Mouse (Mus musculus): ENCODE data around the gene Nrcam.
"Not testable (repeated sequence)": the region's sequence is repeated elsewhere in the genome, so short reads cannot be mapped to it uniquely, and the experiment has no call there.

Nrcam gene

DNA sequence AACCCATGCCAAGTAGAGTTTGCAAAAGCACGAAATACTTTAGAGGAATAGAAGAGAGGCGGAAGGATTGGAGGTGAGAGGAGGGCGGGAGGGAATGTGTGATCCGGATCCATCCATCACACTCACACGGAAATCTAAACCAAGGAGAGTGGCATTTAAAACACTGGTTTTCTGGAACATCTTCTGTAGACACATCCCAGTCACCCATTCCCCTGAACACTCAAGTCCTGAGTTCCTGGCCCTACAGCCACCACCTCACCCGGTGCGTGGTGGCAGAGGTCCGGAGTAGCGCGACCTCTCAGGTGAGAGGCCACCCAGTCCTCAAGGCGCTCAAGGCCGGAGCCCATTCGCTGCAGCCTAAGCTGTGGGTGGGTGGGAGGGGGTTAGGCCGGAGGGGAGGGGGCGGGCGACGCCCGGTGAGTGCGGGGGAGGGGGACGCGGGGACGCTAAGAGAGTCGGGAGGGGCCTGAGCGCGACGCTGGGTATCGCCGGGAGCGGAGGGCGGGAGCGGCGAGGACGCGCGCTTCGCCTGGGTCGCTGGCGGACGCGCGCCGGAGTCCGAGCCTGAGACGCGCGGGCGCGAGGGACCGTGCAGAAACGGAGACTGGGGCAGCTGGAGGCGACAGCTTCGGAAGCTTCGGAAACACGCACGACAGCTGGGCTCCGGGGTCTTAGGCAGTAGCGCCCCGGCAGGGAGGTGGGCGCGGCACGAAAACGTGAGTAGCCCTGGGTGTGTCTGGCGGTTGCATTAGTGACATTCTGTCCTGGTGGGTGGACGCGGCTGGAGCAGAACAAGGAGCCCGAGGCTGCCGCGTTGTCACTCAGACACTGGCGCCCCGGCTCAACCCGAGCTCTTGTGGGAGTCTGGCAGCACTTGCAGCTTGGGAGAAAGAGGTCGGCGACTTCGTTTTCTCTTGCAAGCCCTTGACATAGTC lies at the start of gene Nrcam:
Gene Nrcam, plus strand, starts transcription at position 505 of the 935 bp plus-strand sequence.
- DNase-seq (ENCODE audit: low spot score), result no peak

DNA sequence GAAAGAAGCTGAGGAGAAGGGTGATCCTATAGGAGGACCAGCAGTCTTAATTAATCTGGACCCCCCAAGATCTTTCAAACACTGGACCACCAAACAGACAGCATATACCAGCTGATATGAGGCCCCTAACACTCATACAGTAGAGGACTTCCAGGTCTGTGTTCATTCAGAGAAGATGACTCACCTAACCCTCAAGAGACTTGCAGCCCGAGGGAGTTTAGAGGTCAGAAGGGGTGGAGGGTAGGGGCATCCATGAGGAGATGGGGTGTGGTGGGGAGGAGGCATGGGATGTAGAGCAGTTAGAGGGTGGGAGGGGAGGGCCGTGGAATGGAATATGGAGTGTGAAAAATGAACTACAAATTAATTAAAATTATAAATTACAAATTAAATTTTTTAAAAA lies 48.5 kb upstream of the Nrcam start:
- DNase-seq (ENCODE audit: low spot score), result not testable (repeated sequence)

DNA sequence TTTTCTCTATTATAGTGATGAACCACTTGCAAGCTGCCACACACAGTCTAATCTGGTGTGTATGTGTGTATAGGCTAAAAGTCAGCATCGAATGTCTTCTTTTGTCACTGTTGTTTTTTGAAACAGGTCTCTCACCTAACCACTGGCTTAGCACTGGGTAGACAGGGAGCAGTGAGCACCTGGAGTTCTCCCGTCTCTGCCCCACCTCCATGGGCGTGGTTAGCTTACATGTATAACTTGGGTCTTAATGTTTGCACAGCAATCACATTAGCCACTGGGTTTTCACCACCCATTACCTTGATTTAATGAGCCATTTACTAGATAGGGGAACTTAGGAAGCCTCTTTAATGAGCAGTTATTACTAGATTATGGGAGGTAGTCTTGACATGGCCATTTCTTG lies 47.2 kb upstream of the Nrcam start:
- DNase-seq (ENCODE audit: low spot score), result no peak

DNA sequence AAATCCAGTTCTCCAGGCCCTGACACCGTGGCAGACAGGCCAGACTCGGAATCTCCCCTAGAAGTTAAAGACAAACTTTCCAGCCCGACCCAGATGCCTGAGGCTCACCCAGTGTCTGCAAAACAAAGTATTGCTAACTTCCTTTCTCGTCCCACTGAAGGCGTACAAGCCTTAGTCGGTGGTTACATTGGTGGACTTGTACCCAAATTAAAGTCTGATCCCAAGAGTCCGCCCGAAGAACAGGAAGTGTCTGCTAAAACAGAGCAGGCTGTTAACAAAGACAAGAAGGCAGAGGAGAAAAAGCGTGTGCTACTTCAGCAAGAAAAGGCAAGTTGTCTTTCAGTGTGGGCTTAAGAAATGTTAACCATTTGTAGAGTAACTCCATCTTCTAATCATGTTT lies 45.3 kb upstream of the Nrcam start:
- no peak for DNase-seq (ENCODE audit: low spot score)

DNA sequence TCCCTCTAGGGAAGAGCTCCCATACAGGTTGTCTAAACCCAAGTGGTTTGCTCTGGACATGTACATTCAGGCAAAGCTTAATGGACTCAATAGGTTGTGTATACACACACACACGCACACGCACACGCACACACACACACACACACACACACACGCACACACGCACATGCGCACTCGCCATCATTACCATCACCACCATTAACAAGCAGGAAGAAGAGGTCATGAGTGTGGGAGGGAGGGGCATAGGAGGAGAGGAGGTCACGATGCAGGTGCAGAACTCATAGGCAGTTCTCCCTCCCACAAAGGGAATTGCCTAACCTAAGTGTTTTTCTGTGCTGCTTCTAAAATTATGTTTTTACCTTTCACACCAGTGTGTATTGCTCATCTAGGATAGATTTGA lies 41.7 kb upstream of the Nrcam start:
- DNase-seq (ENCODE audit: low spot score), result no peak

DNA sequence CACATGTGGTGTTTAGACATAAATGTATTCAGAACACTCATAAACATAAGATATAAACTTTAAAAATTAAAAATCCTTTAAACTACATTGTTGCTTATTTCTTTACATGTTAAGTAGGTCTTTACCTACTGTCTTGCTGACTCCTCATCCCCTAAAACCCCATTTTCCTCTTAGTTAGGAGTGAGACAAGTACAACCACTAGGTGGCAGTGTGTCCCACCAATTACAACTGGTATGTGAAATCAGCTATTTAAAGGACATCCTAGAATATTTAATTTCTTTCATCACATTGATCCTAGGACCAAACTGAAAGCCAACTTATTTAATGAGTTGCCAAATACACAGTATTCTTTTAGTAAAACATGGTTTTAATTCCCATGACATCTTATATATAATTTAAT lies 36.4 kb upstream of the Nrcam start:
- DNase-seq (ENCODE audit: low spot score), result peak; percentile 77

DNA sequence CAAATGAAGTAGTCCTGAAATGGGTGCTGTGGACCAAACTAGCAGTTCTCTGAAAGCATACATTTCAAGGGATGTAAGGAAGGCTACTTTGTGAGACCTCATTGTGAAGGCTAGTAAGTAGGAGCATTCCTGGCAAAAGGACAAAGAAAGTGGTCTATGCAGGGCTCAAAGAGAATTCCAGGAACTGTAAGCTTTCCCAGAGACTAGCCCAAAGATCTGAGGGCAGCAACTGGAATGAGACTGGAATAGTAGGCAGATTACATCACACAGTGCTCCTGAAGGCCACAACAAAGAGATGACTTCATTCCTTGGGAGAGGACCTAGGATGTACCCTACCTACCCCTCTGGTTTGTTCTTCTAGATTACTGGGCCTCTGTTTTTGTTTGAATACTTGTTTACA lies 27.9 kb upstream of the Nrcam start:
- no peak for DNase-seq (ENCODE audit: low spot score)

DNA sequence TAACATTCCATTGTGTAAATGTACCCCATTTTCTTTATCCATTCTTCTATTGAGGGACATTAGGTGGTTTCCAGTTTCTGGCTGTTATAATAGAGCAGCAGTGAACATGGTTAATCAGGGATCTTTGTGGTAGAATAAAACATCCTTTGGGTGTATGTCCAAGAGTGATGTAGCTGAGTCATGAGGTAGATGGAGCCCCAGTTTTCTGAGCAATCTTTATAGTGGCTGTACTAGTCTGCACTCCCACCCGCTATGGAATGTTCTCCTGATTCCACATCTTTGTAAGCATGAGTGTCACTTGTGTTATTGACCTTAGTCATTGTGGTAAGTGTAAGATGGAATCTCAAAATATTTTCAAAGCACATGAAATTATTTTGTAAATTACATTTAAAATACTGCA lies 24.7 kb upstream of the Nrcam start:
- DNase-seq (ENCODE audit: low spot score), result no peak

DNA sequence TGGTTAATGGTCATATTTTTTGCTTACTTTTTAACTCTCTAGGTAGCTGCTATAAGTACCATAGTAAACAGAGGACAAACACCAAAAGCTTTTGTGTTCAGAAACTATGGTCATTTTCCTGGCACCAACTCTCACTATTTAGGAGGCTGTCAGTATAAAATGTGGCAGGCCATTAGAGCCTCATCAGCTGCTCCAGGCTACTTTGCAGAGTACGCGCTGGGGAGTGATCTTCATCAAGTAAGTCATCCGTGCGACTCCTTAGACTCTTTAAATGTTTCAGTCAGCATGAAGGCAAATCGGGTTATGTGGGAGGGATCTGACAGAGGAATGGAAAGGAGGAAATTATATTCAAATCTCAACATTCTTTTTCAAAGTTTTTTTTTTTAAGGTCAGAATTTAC lies 23.8 kb upstream of the Nrcam start:
- DNase-seq (ENCODE audit: low spot score), result no peak

DNA sequence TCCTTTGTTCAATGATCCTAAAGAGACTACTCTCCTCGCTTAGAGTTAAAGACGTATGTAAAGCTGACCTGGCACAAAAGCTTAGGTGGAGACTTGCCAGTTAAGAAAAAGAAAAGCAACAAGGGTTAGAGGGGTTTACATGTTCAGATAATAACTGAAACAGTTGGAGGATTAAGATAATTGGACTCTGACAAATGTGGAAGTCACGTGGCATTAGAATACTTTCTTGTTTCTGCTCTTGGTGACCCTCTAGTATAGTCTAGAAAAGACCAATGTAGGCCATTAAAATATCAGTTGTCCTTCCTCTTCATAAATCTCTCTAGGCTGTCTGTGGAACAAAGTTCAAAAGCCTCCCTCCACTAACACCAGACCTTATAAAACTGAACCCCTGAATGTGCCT lies 20.5 kb upstream of the Nrcam start:
- no peak for DNase-seq (ENCODE audit: low spot score)

DNA sequence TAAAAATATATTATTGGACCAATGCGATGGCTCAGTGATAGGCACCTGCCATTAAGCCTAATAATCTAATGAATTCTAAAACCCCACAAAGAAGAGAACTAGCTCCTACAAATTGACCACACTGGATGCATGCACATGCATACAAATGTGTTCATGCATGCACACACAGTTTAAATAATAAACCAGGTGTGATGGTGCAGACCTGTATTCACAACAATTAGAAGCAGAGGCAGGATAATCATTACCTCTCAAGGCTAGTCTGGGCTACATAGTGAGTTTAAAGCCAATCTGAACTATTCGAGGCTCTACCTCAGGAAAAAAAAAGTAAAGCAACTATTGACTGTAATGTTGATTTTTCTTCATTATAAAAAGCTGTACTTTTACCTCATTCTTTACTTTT lies 13.5 kb upstream of the Nrcam start:
- DNase-seq (ENCODE audit: low spot score), result no peak

DNA sequence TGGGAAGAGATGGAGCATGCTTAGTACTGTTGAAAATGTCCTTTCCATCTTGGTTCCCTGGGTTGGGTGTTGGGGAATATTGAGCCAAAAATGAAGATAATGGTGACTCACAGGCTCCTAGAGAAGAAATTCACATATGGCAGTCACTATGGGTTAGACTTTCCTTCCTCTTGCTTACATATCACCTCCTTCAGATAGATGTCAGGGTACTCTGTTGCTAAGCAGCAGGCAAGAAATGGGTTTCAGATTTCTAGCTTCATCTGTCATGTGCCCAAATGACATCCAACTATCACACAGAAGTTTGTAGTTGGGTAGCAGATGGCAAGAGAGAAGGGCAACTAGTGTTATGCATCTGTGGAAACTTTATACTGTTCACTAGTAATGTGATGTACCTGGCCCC lies 3.6 kb upstream of the Nrcam start:
- DNase-seq (ENCODE audit: low spot score), result no peak

DNA sequence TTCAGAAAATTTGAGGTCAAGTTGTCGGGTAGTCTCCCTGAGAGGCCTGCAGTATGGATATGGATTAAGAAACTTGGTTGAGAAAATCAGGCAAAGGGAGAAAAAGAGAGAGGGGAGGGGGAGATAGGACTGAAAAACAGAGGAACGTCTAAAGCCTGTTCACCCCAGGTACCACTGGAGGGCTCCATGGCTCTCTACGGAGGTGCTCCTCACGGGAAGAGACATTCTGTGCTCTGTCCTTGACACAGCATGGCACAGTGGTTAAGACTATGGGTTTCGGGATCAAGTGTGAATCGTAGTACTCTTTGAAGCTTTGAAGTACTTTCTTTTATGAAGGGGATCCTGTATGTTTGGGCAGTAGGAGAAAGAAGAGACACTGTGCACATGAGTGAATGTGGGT lies 1.2 kb upstream of the Nrcam start:
- no peak for DNase-seq (ENCODE audit: low spot score)

DNA sequence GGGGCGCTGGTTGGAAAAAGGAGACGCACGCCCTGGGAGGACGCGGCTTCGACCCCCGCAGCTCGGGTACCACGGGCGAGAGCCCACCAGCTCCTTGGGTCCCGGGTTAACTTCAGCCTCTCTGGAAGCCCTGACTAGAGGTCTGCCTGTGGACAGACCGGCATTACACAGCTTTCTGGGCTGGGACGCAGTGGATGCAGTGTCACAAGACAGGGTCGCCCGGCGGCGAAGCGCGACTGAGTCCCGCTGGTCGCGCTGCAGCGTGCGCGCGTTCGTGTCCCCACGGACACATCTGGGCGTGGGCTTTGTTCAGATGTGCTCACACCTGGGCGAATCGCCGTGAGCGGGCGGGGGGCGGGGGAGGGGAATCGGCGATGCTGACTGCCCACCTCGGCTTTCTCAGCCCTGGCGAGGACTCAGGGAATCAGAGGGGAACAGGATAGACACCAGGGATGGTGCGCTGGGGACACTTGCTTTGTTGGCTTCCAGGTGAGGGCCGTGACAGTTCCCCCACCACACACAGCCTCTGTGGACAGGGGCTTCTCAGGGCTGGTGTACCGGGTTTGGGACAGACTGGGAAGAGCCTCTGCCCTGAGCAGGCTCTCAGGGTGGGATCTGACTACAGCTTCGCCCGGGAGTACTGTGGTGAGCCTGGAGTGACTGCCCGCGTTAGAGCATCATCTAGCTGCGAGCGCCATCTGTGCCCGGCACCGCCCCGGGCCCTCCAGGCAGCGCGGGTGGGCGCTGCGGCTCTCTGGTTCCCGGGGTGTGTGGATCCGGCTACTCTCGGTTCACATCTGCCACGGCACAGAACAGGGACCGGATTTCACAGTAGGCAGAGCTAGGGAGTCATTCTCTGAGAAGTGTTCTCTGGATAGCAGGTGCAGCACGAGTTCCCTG lies 881 bp downstream of the Nrcam start:
- DNase-seq (ENCODE audit: low spot score), result no peak

DNA sequence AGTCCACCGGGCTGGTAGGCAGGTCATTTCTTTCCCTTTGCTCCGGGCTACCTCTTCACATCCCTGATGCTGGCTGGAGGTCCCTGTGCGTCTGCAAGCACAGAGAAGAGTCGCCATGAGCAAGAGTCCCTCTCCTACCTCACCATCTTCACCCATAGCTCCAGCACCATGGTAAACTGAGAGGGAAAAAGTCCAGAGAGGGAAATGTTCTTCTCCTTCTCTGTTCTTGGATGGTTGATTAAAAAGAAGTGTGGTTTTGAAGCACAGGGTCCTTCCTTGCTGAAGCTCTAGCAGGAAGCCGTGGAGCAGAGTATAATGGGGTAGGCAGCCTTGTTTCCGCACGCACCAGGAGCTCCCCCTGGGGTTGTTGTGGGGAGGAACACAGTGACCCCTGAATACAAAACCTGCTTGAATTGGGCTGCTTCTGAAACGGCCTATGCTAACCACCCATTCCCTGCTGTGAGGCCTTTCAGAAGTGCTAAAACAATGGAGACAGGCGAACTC lies 1.6 kb downstream of the Nrcam start:
- no peak for DNase-seq (ENCODE audit: low spot score)

DNA sequence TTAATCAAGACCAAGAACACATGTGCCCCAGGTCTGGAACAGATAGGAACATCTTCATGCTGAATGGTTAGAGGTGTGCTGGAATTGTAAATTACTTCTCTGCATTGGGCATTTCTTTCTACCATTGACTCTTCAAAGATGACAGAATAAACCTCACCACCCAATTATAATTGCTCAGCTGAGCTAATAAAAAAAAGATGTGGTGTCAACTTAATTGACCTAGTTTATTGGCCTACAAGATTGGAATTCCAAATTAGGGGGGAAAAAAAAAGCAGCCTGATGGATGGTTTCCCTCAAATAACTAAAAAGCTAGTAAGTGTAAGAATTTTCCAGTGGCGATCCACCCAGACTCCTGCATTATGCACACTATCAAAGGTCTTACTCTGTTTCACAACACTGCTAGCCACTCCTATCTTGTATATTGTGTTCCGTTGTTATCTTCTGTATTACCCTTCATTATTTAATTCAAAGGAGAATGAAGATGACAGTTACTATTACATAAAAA lies 8.5 kb downstream of the Nrcam start:
- no peak for DNase-seq (ENCODE audit: low spot score)

DNA sequence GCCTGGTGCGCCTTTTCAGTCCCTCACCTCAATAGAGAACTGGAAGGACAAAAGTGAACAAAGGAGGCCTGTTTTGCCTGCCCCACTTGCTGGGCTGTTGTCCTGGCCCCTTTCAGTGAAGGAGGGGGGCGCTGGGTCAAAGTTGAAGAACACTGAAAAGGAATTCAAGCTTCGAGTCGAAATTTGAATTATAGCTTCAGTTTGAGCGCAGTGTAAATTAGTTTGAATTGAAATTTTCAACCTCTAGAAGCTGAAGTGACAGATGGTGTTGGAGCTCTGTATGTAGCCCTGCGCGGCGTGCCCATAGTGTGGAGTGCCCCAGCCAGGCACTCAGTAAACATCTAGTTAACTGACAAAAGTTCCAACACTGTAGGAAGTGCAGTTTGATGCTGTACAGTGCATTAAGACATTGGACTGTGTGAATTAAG lies 9.5 kb downstream of the Nrcam start:
- DNase-seq (ENCODE audit: low spot score), result no peak

DNA sequence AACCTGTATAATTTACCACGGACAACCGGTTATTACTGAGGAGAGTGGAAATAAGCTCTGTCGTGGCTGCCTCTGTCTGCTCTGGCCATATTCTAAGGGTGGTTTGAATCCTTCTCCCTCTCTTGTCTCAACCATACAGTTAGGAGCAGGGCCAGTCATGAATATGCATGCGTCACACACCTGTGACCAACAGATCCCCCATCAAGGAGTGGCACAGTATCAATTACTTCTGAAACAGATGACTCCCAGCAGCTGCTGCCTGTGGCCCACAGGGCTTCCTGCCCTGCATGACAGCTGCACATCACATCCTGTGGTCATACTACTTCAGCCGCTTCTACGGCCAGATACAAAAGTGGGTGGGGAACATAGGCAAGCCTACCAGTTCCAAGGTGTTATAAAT lies 15.4 kb downstream of the Nrcam start:
- no peak for DNase-seq (ENCODE audit: low spot score)

DNA sequence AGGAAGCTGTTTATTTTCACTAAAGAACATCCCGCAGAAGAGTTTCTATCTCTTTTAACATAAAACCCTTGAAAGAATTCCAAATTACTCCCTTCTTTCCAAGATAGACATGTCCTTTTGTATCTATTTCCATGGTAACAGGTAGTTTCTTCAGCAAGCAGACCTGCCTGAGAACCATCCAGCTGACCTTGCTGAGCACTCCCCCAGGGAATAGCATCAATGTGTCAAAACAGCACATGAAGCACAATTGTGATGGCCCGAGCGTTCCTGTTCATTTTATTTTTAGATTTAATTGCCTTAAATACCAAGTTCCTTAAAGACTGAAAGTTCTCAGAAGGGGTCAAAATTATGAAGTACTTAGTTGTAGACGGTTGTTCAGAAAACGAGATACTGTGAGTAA lies 16.6 kb downstream of the Nrcam start:
- DNase-seq (ENCODE audit: low spot score), result no peak

DNA sequence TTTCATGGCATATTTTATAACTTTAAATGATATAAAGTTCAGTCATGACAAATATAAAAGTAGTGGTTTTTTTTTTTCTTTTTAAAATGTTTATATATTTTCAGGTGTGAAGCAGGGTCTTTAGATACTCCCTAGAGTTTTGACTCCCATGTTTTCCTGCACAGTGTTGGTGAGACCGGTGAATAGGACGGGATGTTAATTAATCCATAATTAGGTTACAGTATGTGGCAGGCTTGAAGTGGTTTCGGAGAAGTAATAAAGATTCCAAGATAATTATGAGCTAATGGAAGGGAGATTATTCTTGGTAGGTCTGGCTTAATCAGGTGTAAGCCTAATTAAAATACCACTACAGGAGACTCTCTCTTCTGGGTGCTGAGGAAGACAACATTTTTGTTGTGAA lies 17.5 kb downstream of the Nrcam start:
- DNase-seq (ENCODE audit: low spot score), result no peak

DNA sequence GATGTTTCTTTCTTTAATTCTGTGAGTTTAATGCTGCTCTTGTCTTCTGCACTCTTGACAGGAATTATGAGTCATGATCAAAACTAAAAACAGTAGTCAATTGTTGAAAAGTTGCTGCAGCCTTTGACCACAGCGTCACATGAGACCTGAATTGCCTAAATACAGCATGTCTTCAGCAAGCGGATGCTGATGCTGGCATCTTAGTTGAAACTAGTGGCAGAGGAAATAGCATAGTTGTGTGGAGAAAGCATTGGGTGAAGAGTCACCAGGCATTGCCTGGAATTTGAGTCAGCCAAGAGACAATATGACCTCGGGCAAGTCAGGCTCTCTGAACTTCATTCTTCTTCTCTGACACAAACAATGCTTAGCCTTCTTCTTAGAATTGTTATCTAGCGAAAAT lies 26.4 kb downstream of the Nrcam start:
- DNase-seq (ENCODE audit: low spot score), result no peak

DNA sequence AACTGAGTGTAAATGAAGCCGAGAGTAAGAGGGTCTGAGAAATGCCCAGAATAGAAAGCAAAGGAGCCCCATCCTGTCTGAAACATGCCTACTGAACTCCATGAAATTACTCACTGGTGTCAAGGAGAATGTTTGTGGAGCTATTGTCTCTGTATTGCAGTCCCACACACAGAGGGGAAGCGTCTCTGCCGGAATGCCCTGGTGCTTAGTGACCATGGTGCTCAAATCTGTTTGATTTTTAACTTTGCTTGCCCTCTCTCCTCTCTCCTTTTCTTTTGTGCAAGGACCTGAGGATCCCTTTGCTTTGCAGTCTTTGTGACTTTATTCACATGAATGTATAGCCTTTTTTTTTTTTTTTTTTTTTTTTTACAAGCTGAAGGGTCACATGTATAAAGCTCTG lies 28.8 kb downstream of the Nrcam start:
- DNase-seq (ENCODE audit: low spot score), result no peak

DNA sequence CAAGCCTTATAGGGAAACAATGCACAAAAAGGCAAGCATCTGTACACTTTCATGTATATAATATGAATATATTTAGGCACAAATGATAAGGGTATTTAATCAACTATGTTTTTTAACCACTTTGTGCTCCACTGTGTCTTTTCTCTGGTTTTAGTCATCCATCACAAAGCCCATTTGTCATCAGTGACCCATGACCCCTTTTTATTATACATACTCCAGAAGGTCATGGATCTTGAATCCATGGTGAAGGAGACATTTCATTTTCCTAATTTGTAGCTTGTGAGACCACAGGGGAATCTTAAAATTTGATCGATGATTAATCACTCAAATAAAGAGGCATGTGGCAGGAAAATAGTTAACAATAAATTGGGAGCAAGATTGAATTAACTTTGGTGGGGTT lies 29.2 kb downstream of the Nrcam start:
- no peak for DNase-seq (ENCODE audit: low spot score)
